Mouse (Mus musculus) central nervous system, embryonic 11.5 days (tissue): ENCODE data around the gene Zmynd15. TPM values are rescaled to one million over a fixed set of nuclear protein-coding genes. Genes with fewer than 3 reads are reported as not detected.

ENCODE experiments used
- polyA plus RNA-seq: library from polyadenylated mRNA; depleted of rRNA; stranded (reverse); fragments of >200 nt; gene quantifications from 2 replicates; pipeline ENCODE4 v1.2.3, GENCODE M21; 2012; rRNA removed

The Zmynd15 gene
- 0.47 and 0.52 TPM in 2 replicates for polyA plus RNA-seq

GRCm38 (mm10) chr11:70458688-70459600 is at the start of gene Zmynd15:
Gene Zmynd15 (plus strand): TSS chr11:70459433.

GRCm38 (mm10) chr11:70409594-70410296 is 49.5 kb upstream of the Zmynd15 start, which contains the start of gene Pelp1:
Gene Pelp1 (minus strand): TSS chr11:70410031.

DNA sequence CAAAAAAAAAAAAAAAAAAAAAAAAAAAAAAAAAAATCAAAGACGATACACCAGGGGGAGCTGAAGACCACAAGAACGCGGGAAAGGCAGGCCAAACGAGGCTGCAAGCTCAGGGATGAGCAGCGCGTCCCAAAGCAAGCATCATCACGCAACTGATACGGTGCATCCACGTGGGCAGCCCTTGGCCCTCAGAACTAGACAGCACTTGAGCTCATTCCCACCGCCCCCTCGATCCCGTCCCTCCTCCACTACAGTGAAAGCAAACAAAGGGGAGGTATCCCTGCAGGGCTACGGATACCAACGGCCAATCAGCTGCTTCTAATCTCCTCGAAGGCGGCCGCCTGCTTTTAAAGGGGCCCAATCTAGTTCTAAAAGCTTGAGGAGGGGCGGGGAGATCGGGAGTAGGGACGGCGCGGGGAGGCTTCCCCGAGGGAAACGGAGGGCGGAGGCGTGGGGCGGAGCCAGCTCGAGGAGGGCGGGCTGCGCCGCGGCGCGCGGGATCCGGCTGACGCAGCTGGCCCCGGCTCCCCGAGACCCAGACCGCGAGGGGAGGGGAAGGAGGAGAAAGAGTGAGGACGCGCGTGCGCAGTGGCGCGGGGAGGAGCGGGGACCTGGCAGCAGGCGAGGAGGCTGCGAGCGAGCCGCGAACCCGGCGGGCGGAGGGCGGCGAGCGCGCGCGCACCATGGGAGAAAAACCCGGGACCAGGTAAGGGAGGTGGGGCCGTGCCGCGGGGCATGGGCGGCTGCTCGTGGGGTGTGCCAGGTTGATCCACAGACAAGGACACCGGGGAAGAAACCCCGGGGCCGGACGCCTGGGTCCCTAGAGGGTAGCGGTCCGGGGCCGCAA is 27.0 kb upstream of the Zmynd15 start, which contains the start of gene Arrb2:
Arrb2 (plus strand) TSS at position 588 of the 847 bp plus-strand sequence.

GRCm38 (mm10) chr11:70451797-70452498 is 7.3 kb upstream of the Zmynd15 start, which contains the start of gene Med11:
Gene Med11 (plus strand): TSS chr11:70451919.

GRCm38 (mm10) chr11:70459601-70460101 is 418 bp downstream of the Zmynd15 start, which contains the start of gene Cxcl16:
Gene Cxcl16 (minus strand): TSS chr11:70459984.

GRCm38 (mm10) chr11:70504970-70505369 is 45.7 kb downstream of the Zmynd15 start, which contains the start of gene Tm4sf5:
Gene Tm4sf5 (plus strand): TSS chr11:70505244.

DNA sequence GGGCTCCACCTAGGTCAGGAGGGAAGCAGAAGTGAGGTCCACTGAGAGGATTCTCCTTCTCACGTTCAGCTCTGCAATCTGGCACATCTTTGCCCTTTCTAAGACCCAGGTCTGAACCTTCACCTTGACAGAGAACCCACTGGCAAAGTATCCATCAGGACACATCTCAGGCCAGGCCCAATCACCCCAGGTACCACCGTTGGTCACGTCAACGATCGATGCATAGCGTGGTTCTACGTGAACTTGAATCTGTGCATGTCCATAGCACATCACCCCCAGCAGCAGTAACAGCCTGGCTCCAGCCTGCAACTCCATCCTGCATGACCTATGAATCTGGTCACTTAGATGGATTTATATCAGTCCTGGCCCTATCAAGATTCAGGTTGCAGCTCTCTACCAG is 55.1 kb downstream of the Zmynd15 start, which contains the start of gene Vmo1:
Vmo1 (minus strand) TSS at position 329 of the 400 bp plus-strand sequence.

Other genes with a start within 250 kb of the Zmynd15 start
- 0.35 and 0.47 TPM in 2 replicates for gene Slc16a11, start 246.7 kb upstream of the Zmynd15 start, polyA plus RNA-seq
- 11.0 and 43.0 TPM in 2 replicates for gene Slc16a13, start 238.4 kb upstream of the Zmynd15 start, polyA plus RNA-seq
- 5.3 and 7.2 TPM in 2 replicates for gene Bcl6b, start 229.6 kb upstream of the Zmynd15 start, polyA plus RNA-seq
- 152 and 226 TPM in 2 replicates for gene 0610010K14Rik, start 221.5 kb upstream of the Zmynd15 start, polyA plus RNA-seq
- gene Gm21988, start 219.6 kb upstream of the Zmynd15 start, polyA plus RNA-seq, result 11.4 and 21.8 TPM in 2 replicates
- gene Rnasek, start 219.6 kb upstream of the Zmynd15 start, polyA plus RNA-seq, result 3.4 and 39.5 TPM in 2 replicates
- 2.6 and 3.1 TPM in 2 replicates for gene Alox12, start 204.1 kb upstream of the Zmynd15 start, polyA plus RNA-seq
- not detected in 2 replicates for gene Alox12e, start 136.8 kb upstream of the Zmynd15 start, polyA plus RNA-seq
- 0.18 and 0.55 TPM in 2 replicates for gene Alox15, start 107.4 kb upstream of the Zmynd15 start, polyA plus RNA-seq
- gene Pelp1, start 49.4 kb upstream of the Zmynd15 start, polyA plus RNA-seq, result 34.7 and 45.0 TPM in 2 replicates
- gene Arrb2, start 26.8 kb upstream of the Zmynd15 start, polyA plus RNA-seq, result 49.1 and 64.2 TPM in 2 replicates
- 37.6 and 48.2 TPM in 2 replicates for gene Med11, start 7.5 kb upstream of the Zmynd15 start, polyA plus RNA-seq
- gene Cxcl16, start 551 bp downstream of the Zmynd15 start, polyA plus RNA-seq, result 1.7 and 2.2 TPM in 2 replicates
- gene Tm4sf5, start 45.8 kb downstream of the Zmynd15 start, polyA plus RNA-seq, result 1.2 and 1.3 TPM in 2 replicates
- gene Vmo1, start 55.2 kb downstream of the Zmynd15 start, polyA plus RNA-seq, result 0.22 and 0.30 TPM in 2 replicates
- gene Gltpd2, start 59.8 kb downstream of the Zmynd15 start, polyA plus RNA-seq, result 0.25 and 0.60 TPM in 2 replicates
- gene Psmb6, start 65.9 kb downstream of the Zmynd15 start, polyA plus RNA-seq, result 450 and 522 TPM in 2 replicates
- gene Gm40193, start 73.5 kb downstream of the Zmynd15 start, polyA plus RNA-seq, result not detected in 2 replicates
- 7.3 and 9.7 TPM in 2 replicates for gene Pld2, start 80.6 kb downstream of the Zmynd15 start, polyA plus RNA-seq
- 51.8 and 75.5 TPM in 2 replicates for gene Mink1, start 103.4 kb downstream of the Zmynd15 start, polyA plus RNA-seq
- not detected in 2 replicates for gene 4930544D05Rik, start 156.4 kb downstream of the Zmynd15 start, polyA plus RNA-seq
- gene Chrne, start 159.8 kb downstream of the Zmynd15 start, polyA plus RNA-seq, result not detected in 2 replicates
- gene Gp1ba, start 179.7 kb downstream of the Zmynd15 start, polyA plus RNA-seq, result 0.71 and 1.1 TPM in 2 replicates
- 65.1 and 75.1 TPM in 2 replicates for gene Rnf167, start 187.8 kb downstream of the Zmynd15 start, polyA plus RNA-seq
- gene Slc25a11, start 188.0 kb downstream of the Zmynd15 start, polyA plus RNA-seq, result 97.5 and 110 TPM in 2 replicates
- 596 and 833 TPM in 2 replicates for gene Pfn1, start 195.2 kb downstream of the Zmynd15 start, polyA plus RNA-seq
- gene Eno3, start 197.8 kb downstream of the Zmynd15 start, polyA plus RNA-seq, result 31.1 and 40.7 TPM in 2 replicates
- gene Spag7, start 210.0 kb downstream of the Zmynd15 start, polyA plus RNA-seq, result 113 and 176 TPM in 2 replicates
- gene Camta2, start 228.7 kb downstream of the Zmynd15 start, polyA plus RNA-seq, result 12.3 TPM in 2 replicates
- gene Inca1, start 240.7 kb downstream of the Zmynd15 start, polyA plus RNA-seq, result 0.44 and 1.1 TPM in 2 replicates
- 28.3 and 36.8 TPM in 2 replicates for gene Kif1c, start 241.1 kb downstream of the Zmynd15 start, polyA plus RNA-seq